Comparison of ENCODE assay signal across 17 mouse cellular contexts in genomic region chr8:35934115-35934607, GRCm38 (mm10).
DNase-seq lines count a peak whose midpoint lies in the region; ATAC-seq and TF ChIP-seq lines count a peak whose summit lies in the region.
"Had no signal": no experiment of that assay in that cellular context is flagged by ENCODE, and none has a peak within 500 bp of the region (broad histone marks: within the 10 kb centered on the region; RNA-seq: fewer than 3 reads in every experiment).

No protein-coding gene starts in this region.

- TF ChIP-seq CTCF in hindbrain, postnatal 0 days (IDR thresholded peaks at IDR 0.05; ENCODE audit: low read depth) = no peak

- peak overlapping the region; percentile 95 for H3K27ac ChIP-seq in forebrain, embryonic 16.5 days (ENCODE audit: low read length)
- H3K27ac ChIP-seq in hindbrain, postnatal 0 days = peak overlapping the region; percentile 57; the same call in 1 of the 2 replicates
- no peak overlapping the region for H3K27ac ChIP-seq in neural tube, embryonic 12.5 days
- no peak overlapping the region for H3K27ac ChIP-seq in kidney, embryonic 15.5 days
- H3K27ac ChIP-seq: heart, embryonic 15.5 days; liver, embryonic 12.5 days; stomach, postnatal 0 days had no signal

- H3K9me3 ChIP-seq in forebrain, embryonic 16.5 days (ENCODE audit: control insufficient read depth, low read length) = no peaks in the 10 kb centered on the region
- H3K9me3 ChIP-seq in hindbrain, postnatal 0 days (ENCODE audit: low read length) = no peaks in the 10 kb centered on the region
- no peaks in the 10 kb centered on the region for H3K9me3 ChIP-seq in neural tube, embryonic 12.5 days
- H3K9me3 ChIP-seq in kidney, embryonic 15.5 days (replicated peaks) = no peaks in the 10 kb centered on the region
- H3K9me3 ChIP-seq: G1E; heart, embryonic 15.5 days; liver, embryonic 12.5 days had no signal

- ATAC-seq in forebrain, embryonic 16.5 days = peak; percentile 43
- no peak for ATAC-seq in hindbrain, postnatal 0 days
- peak; percentile 22 for ATAC-seq in neural tube, embryonic 12.5 days (ENCODE audit: low FRiP score, low read depth)
- no peak for ATAC-seq in kidney, embryonic 15.5 days (replicated peaks; ENCODE audit: low FRiP score)
- ATAC-seq: liver, embryonic 12.5 days had no signal

- no peak overlapping the region for H3K4me3 ChIP-seq in forebrain, embryonic 16.5 days (replicated peaks; ENCODE audit: low read length)
- H3K4me3 ChIP-seq in hindbrain, postnatal 0 days (ENCODE audit: low read length) = no peak overlapping the region
- no peak overlapping the region for H3K4me3 ChIP-seq in neural tube, embryonic 12.5 days
- H3K4me3 ChIP-seq in kidney, embryonic 15.5 days (replicated peaks) = no peak overlapping the region
- H3K4me3 ChIP-seq: heart, embryonic 15.5 days; liver, embryonic 12.5 days had no signal

- DNase-seq in left cerebral cortex, postnatal 25 days (ENCODE audit: low spot score in 2 of 2) = peak; percentile 13 to 22
- no peak for DNase-seq in left cerebral cortex, adult 11 months (ENCODE audit: low spot score)
- DNase-seq in hindbrain, postnatal 0 days (ENCODE audit: low spot score) = no peak
- no peak for DNase-seq in urinary bladder, adult 18-20 months (ENCODE audit: low spot score in 2 of 2)
- DNase-seq in kidney, postnatal 36 days = no peak
- DNase-seq: adrenal gland, postnatal 14 days; embryo, embryonic 11 days; heart, adult 18-20 months; spleen, adult 18-20 months; thymus, postnatal 25 days had no signal

- H3K4me2 ChIP-seq in forebrain, embryonic 16.5 days (ENCODE audit: low read length) = peak overlapping the region; percentile 26
- no peak overlapping the region; the same call in 1 of the 2 replicates for H3K4me2 ChIP-seq in hindbrain, postnatal 0 days (ENCODE audit: low read depth, low read length)
- H3K4me2 ChIP-seq in neural tube, embryonic 12.5 days (replicated peaks) = no peak overlapping the region
- no peak overlapping the region for H3K4me2 ChIP-seq in kidney, embryonic 15.5 days
- H3K4me2 ChIP-seq: heart, embryonic 15.5 days; liver, embryonic 12.5 days had no signal

- 19% methylated on average over 7 of the region's 7 CpGs for WGBS in forebrain, embryonic 16.5 days
- 47% methylated on average over 7 of the region's 7 CpGs for WGBS in hindbrain, postnatal 0 days
- 70% methylated on average over 7 of the region's 7 CpGs for WGBS in neural tube, embryonic 12.5 days
- 96% methylated on average over 7 of the region's 7 CpGs for WGBS in kidney, embryonic 15.5 days

- no peaks in the 10 kb centered on the region for H3K36me3 ChIP-seq in forebrain, embryonic 16.5 days (ENCODE audit: control insufficient read depth, insufficient read depth)
- no peaks in the 10 kb centered on the region for H3K36me3 ChIP-seq in hindbrain, postnatal 0 days (ENCODE audit: insufficient read depth, low read length)
- H3K36me3 ChIP-seq in neural tube, embryonic 12.5 days = no peaks in the 10 kb centered on the region
- H3K36me3 ChIP-seq in kidney, embryonic 15.5 days = no peaks in the 10 kb centered on the region
- H3K36me3 ChIP-seq: G1E; heart, embryonic 15.5 days; liver, embryonic 12.5 days had no signal

- peaks cover 18% of the 10 kb centered on the region for H3K4me1 ChIP-seq in forebrain, embryonic 16.5 days (replicated peaks; ENCODE audit: control insufficient read depth, insufficient read depth, low read length)
- H3K4me1 ChIP-seq in hindbrain, postnatal 0 days (ENCODE audit: insufficient read depth, low read length) = peaks cover 8% of the 10 kb centered on the region
- peaks cover 4% of the 10 kb centered on the region; the same call in 1 of the 2 replicates for H3K4me1 ChIP-seq in neural tube, embryonic 12.5 days
- H3K4me1 ChIP-seq in kidney, embryonic 15.5 days = no peaks in the 10 kb centered on the region
- H3K4me1 ChIP-seq: liver, embryonic 12.5 days had no signal

- no peak overlapping the region for H3K9ac ChIP-seq in forebrain, embryonic 16.5 days (replicated peaks; ENCODE audit: low read depth, low read length)
- no peak overlapping the region for H3K9ac ChIP-seq in hindbrain, postnatal 0 days (replicated peaks; ENCODE audit: low read length)
- no peak overlapping the region for H3K9ac ChIP-seq in neural tube, embryonic 12.5 days
- H3K9ac ChIP-seq in kidney, embryonic 15.5 days = no peak overlapping the region
- H3K9ac ChIP-seq: heart, embryonic 15.5 days; liver, embryonic 12.5 days had no signal

- intact Hi-C loops in left cerebral cortex, postnatal 25 days (cut with DNase I) = loop anchor here (5.0 kb wide), 1 partner anchor 83 kb away; no protein-coding TSS in a partner anchor

- H3K27me3 ChIP-seq in forebrain, embryonic 16.5 days (replicated peaks; ENCODE audit: control insufficient read depth, insufficient read depth, low read length) = no peaks in the 10 kb centered on the region
- no peaks in the 10 kb centered on the region for H3K27me3 ChIP-seq in hindbrain, postnatal 0 days (ENCODE audit: insufficient read depth, low read length)
- H3K27me3 ChIP-seq in neural tube, embryonic 12.5 days (replicated peaks) = no peaks in the 10 kb centered on the region
- no peaks in the 10 kb centered on the region for H3K27me3 ChIP-seq in kidney, embryonic 15.5 days
- H3K27me3 ChIP-seq: heart, embryonic 15.5 days; liver, embryonic 12.5 days had no signal

Comparison
In these comparisons a context has a peak if more than half of its experiments do, and no peak if none do; other contexts are left out.
1. DNase-seq: peak in left cerebral cortex, postnatal 25 days (2 of 2); none in left cerebral cortex, adult 11 months (single experiment), hindbrain, postnatal 0 days (single experiment), urinary bladder, adult 18-20 months (0 of 2) and kidney, postnatal 36 days (0 of 2).
2. ATAC-seq: peak in forebrain, embryonic 16.5 days (single experiment) and neural tube, embryonic 12.5 days (single experiment); none in hindbrain, postnatal 0 days (single experiment) and kidney, embryonic 15.5 days (single experiment).
3. H3K27ac ChIP-seq: peak in forebrain, embryonic 16.5 days (single experiment) and hindbrain, postnatal 0 days (single experiment); none in neural tube, embryonic 12.5 days (single experiment) and kidney, embryonic 15.5 days (single experiment).